Mouse (Mus musculus) small intestine, adult 2 months (tissue): ENCODE results near the gene Cd38.

Experiments used
- CTCF ChIP-seq: fragments of 200-500 bp; IDR thresholded peaks from 2 replicates; pipeline ENCODE4 v1.5.1; 2012; ENCODE audit warnings: low read depth, mild to moderate bottlenecking, control low read depth, inconsistent platforms, low read length, moderate library complexity, mixed read lengths; ENCODE audit not compliant: insufficient replicate concordance, insufficient read length; ENCODE audit errors: extremely low read depth
- POLR2A ChIP-seq: fragments of 200-500 bp; IDR thresholded peaks from 2 replicates; pipeline ENCODE4 v1.6.1; 2012; ENCODE audit warnings: low read depth, mild to moderate bottlenecking, control low read depth, inconsistent platforms, low read length, moderate library complexity

DNA sequence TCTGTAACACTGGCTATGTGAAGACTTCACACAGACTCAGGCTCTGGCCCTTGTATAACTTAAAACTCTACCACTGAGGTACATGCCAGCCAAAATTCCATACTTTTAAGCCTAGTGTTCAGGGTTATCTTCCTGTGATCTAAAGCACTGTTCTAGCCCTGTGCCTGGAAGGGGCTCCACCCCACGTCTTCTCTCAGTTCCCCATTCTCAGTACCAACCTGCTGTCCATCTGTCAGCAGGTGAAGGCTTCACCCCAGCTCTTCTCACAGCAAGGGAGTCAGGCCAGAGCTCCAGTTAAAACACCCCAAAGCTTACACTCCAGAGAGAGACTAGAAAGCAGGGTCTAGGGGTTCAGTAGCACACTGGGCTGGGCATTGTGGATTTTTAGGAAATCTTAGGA is 22.7 kb upstream of the Cd38 start:
- TF ChIP-seq POLR2A, result no peak
- TF ChIP-seq CTCF, result no peak
